24 mouse cellular contexts compared by ENCODE assay signal in genomic region chr10:122842961-122843360, GRCm38 (mm10).
DNase-seq lines count a peak whose midpoint lies in the region; ATAC-seq and TF ChIP-seq lines count a peak whose summit lies in the region.
"Had no signal": no experiment of that assay in that cellular context is flagged by ENCODE, and none has a peak within 500 bp of the region (broad histone marks: within the 10 kb centered on the region; RNA-seq: fewer than 3 reads in every experiment).

No protein-coding gene starts in this region.

- H3K27ac ChIP-seq in heart, embryonic 11.5 days (ENCODE audit: low read depth, low read length), result no peak overlapping the region
- 0 out of 2 replicates have a peak overlapping the region, but pooled peaks have one; percentile 32 for H3K27ac ChIP-seq in heart, postnatal 0 days (ENCODE audit: low read depth)
- H3K27ac ChIP-seq: embryonic facial prominence, embryonic 12.5 days; embryonic facial prominence, embryonic 15.5 days; heart, embryonic 10.5 days; hindbrain, embryonic 10.5 days; hindbrain, embryonic 13.5 days; intestine, embryonic 15.5 days had no signal

- no peaks in the 10 kb centered on the region for H3K36me3 ChIP-seq in heart, embryonic 11.5 days (ENCODE audit: control insufficient read depth, insufficient read depth, low read length)
- H3K36me3 ChIP-seq in heart, postnatal 0 days (replicated peaks; ENCODE audit: control insufficient read depth, insufficient read depth, low read length), result peaks cover 5% of the 10 kb centered on the region; the same call in 1 of the 2 replicates
- H3K36me3 ChIP-seq: embryonic facial prominence, embryonic 12.5 days; embryonic facial prominence, embryonic 15.5 days; heart, embryonic 10.5 days; hindbrain, embryonic 10.5 days; intestine, embryonic 15.5 days had no signal

- H3K4me2 ChIP-seq in heart, embryonic 11.5 days, result no peak overlapping the region
- H3K4me2 ChIP-seq in heart, postnatal 0 days (ENCODE audit: low read depth, low read length), result peak overlapping the region; percentile 7; the same call in 1 of the 2 replicates
- H3K4me2 ChIP-seq: embryonic facial prominence, embryonic 12.5 days; embryonic facial prominence, embryonic 15.5 days; hindbrain, embryonic 13.5 days; intestine, embryonic 15.5 days had no signal

- ATAC-seq in heart, embryonic 11.5 days (replicated peaks; ENCODE audit: insufficient number of reproducible peaks, low FRiP score, low TSS enrichment), result no peak
- peak; percentile 63; the same call in 1 of the 2 replicates for ATAC-seq in heart, postnatal 0 days (ENCODE audit: insufficient read depth, low read depth)
- ATAC-seq: CD4-positive, CD25-positive, alpha-beta regulatory T cell, adult 4 months; forebrain, embryonic 14.5 days; forebrain, postnatal 0 days; hindbrain, embryonic 16.5 days; intestine, embryonic 15.5 days had no signal

- H3K4me3 ChIP-seq in heart, embryonic 11.5 days (ENCODE audit: low read depth, low read length), result no peak overlapping the region
- no peak overlapping the region for H3K4me3 ChIP-seq in heart, postnatal 0 days (ENCODE audit: low read depth, low read length)
- H3K4me3 ChIP-seq: embryonic facial prominence, embryonic 12.5 days; embryonic facial prominence, embryonic 15.5 days; heart, embryonic 10.5 days; hindbrain, embryonic 10.5 days; hindbrain, embryonic 13.5 days; intestine, embryonic 15.5 days had no signal

- H3K9ac ChIP-seq in heart, embryonic 11.5 days (ENCODE audit: low read depth, low read length), result no peak overlapping the region
- no peak overlapping the region for H3K9ac ChIP-seq in heart, postnatal 0 days (replicated peaks; ENCODE audit: low read depth, low read length)
- H3K9ac ChIP-seq: embryonic facial prominence, embryonic 12.5 days; embryonic facial prominence, embryonic 15.5 days; forebrain, postnatal 0 days; hindbrain, embryonic 13.5 days; intestine, embryonic 15.5 days had no signal

- no peak for TF ChIP-seq CTCF in heart, postnatal 0 days (IDR thresholded peaks at IDR 0.05; ENCODE audit: low read depth)

- 0 out of 2 replicates have a peak, but pooled peaks cover 9% of the 10 kb centered on the region for H3K4me1 ChIP-seq in heart, embryonic 11.5 days (ENCODE audit: control insufficient read depth, insufficient read depth, low read length)
- H3K4me1 ChIP-seq in heart, postnatal 0 days (ENCODE audit: control insufficient read depth, insufficient read depth), result peaks cover 18% of the 10 kb centered on the region
- H3K4me1 ChIP-seq: hindbrain, embryonic 10.5 days had no signal

- no peaks in the 10 kb centered on the region; the same call in 1 of the 2 replicates for H3K9me3 ChIP-seq in heart, embryonic 11.5 days (replicated peaks; ENCODE audit: control insufficient read depth, low read length)
- 0 out of 2 replicates have a peak, but pooled peaks cover 8% of the 10 kb centered on the region for H3K9me3 ChIP-seq in heart, postnatal 0 days (replicated peaks; ENCODE audit: control insufficient read depth, low read length)
- H3K9me3 ChIP-seq: embryonic facial prominence, embryonic 12.5 days; embryonic facial prominence, embryonic 15.5 days; intestine, embryonic 15.5 days had no signal

- intact Hi-C loops in heart, postnatal 14 days (cut with DNase I), result no loop called here

- WGBS in heart, embryonic 11.5 days (ENCODE audit: insufficient replicate concordance), result 83% methylated on average over 8 of the region's 8 CpGs
- 49% methylated on average over 8 of the region's 8 CpGs for WGBS in heart, postnatal 0 days

- no peaks in the 10 kb centered on the region for H3K27me3 ChIP-seq in heart, embryonic 11.5 days (ENCODE audit: control insufficient read depth, insufficient read depth, low read length)
- H3K27me3 ChIP-seq in heart, postnatal 0 days (ENCODE audit: control insufficient read depth, insufficient read depth, low read length), result no peaks in the 10 kb centered on the region
- H3K27me3 ChIP-seq: embryonic facial prominence, embryonic 12.5 days; embryonic facial prominence, embryonic 15.5 days; hindbrain, embryonic 13.5 days; intestine, embryonic 15.5 days had no signal

- no peak for TF ChIP-seq EP300 in heart, postnatal 0 days (IDR thresholded peaks at IDR 0.05; ENCODE audit: low read depth)

- peak; percentile 48 for DNase-seq in gastrocnemius, adult 18-20 months (ENCODE audit: low spot score)
- DNase-seq in gastrocnemius, postnatal 25 days, result no peak
- peak; percentile 44 for DNase-seq in heart, adult 18-20 months
- no peak for DNase-seq in heart, postnatal 0 days (ENCODE audit: low spot score)
- no peak for DNase-seq in heart, postnatal 14 days
- DNase-seq in skeletal muscle tissue, adult 2 months (ENCODE audit: low read depth, low spot score), result peak; percentile 68
- DNase-seq in adrenal gland, adult (ENCODE audit: inconsistent age in 2 of 2, low spot score in 1 of 2), result no peak
- DNase-seq: adrenal gland, adult 8-10 months; adrenal gland, postnatal 25 days; cerebellum, adult 18-20 months; cerebellum, adult 9-11 months; forebrain, postnatal 0 days; kidney, adult 11 months; kidney, adult 8-10 months had no signal

Comparison
In these comparisons a context has a peak if more than half of its experiments do, and no peak if none do; other contexts are left out.
1. DNase-seq: peak in gastrocnemius, adult 18-20 months (single experiment), heart, adult 18-20 months (2 of 2) and skeletal muscle tissue, adult 2 months (single experiment); none in gastrocnemius, postnatal 25 days (single experiment), heart, postnatal 0 days (single experiment), heart, postnatal 14 days (0 of 2) and adrenal gland, adult (0 of 2).